ENCODE assay signal across 8 mouse cellular contexts in genomic region chr7:128612521-128613181, GRCm38 (mm10). TPM values are rescaled to one million over a fixed set of nuclear protein-coding genes. Genes with fewer than 3 reads are reported as not detected.
DNase-seq lines count a peak whose midpoint lies in the region; ATAC-seq and TF ChIP-seq lines count a peak whose summit lies in the region.

No protein-coding gene starts in this region.

- H3K36me3 ChIP-seq in heart, embryonic 11.5 days (ENCODE audit: control insufficient read depth, insufficient read depth, low read length): no peaks in the 10 kb centered on the region; the same call in 1 of the 2 replicates
- no peaks in the 10 kb centered on the region for H3K36me3 ChIP-seq in embryonic facial prominence, embryonic 12.5 days
- H3K36me3 ChIP-seq in kidney, adult 2 months (ENCODE audit: control insufficient read depth, insufficient read depth, low read length): no peaks in the 10 kb centered on the region; the same call in 1 of the 2 replicates
- no peaks in the 10 kb centered on the region for H3K36me3 ChIP-seq in midbrain, embryonic 12.5 days

- 68% methylated on average over 12 of the region's 12 CpGs for WGBS in heart, embryonic 11.5 days (ENCODE audit: insufficient replicate concordance)
- WGBS in embryonic facial prominence, embryonic 12.5 days: 78% methylated on average over 12 of the region's 12 CpGs
- 45% methylated on average over 12 of the region's 12 CpGs for WGBS in kidney, adult 2 months
- 85% methylated on average over 12 of the region's 12 CpGs for WGBS in midbrain, embryonic 12.5 days

- intact Hi-C loops in heart, postnatal 25 days (cut with DNase I): loop anchor here (5.0 kb wide), 1 partner anchor 90 kb away; the partner anchor contains the start of gene Bag3

- no peaks in the 10 kb centered on the region; the same call in 1 of the 2 replicates for H3K4me1 ChIP-seq in heart, embryonic 11.5 days (ENCODE audit: control insufficient read depth, insufficient read depth, low read length)
- H3K4me1 ChIP-seq in embryonic facial prominence, embryonic 12.5 days: peaks cover 5% of the 10 kb centered on the region; the same call in 1 of the 2 replicates
- H3K4me1 ChIP-seq in kidney, adult 2 months (ENCODE audit: control insufficient read depth, insufficient read depth, low read length): peaks cover 12% of the 10 kb centered on the region
- H3K4me1 ChIP-seq in midbrain, embryonic 12.5 days: peaks cover 12% of the 10 kb centered on the region; the same call in 1 of the 2 replicates

- peak overlapping the region; percentile 69; the same call in 1 of the 2 replicates for H3K4me3 ChIP-seq in heart, embryonic 11.5 days (ENCODE audit: low read depth, low read length)
- peak overlapping the region; percentile 82; the same call in 1 of the 2 replicates for H3K4me3 ChIP-seq in embryonic facial prominence, embryonic 12.5 days
- H3K4me3 ChIP-seq in kidney, adult 2 months (ENCODE audit: insufficient read depth, low read depth, low read length): peak overlapping the region; percentile 78
- H3K4me3 ChIP-seq in midbrain, embryonic 12.5 days: peak overlapping the region; percentile 78; the same call in 1 of the 2 replicates

- TF ChIP-seq CTCF in kidney, adult 2 months (conservative IDR thresholded peaks at IDR 0.05; ENCODE audit: insufficient read depth, insufficient read length, low read depth, low read length): no peak

- TF ChIP-seq POLR2A in kidney, adult 2 months (IDR thresholded peaks at IDR 0.05; ENCODE audit: low read depth, low read length): no peak

- H3K27me3 ChIP-seq in heart, embryonic 11.5 days (ENCODE audit: control insufficient read depth, insufficient read depth, low read length): no peaks in the 10 kb centered on the region
- no peaks in the 10 kb centered on the region for H3K27me3 ChIP-seq in embryonic facial prominence, embryonic 12.5 days
- H3K27me3 ChIP-seq in kidney, adult 2 months (replicated peaks; ENCODE audit: control insufficient read depth, insufficient read depth, low read length): no peaks in the 10 kb centered on the region
- peaks cover 10% of the 10 kb centered on the region; the same call in 1 of the 2 replicates for H3K27me3 ChIP-seq in midbrain, embryonic 12.5 days

- ATAC-seq in heart, embryonic 11.5 days (replicated peaks; ENCODE audit: insufficient number of reproducible peaks, low FRiP score, low TSS enrichment): no peak
- no peak for ATAC-seq in embryonic facial prominence, embryonic 12.5 days (ENCODE audit: insufficient number of reproducible peaks, insufficient read depth, low FRiP score, low TSS enrichment)
- no peak for ATAC-seq in midbrain, embryonic 12.5 days (ENCODE audit: low FRiP score, low read depth)
- ATAC-seq in inflammation-experienced regulatory T-cells, adult 6 months: no peak

- no peaks in the 10 kb centered on the region for H3K9me3 ChIP-seq in heart, embryonic 11.5 days (replicated peaks; ENCODE audit: control insufficient read depth, low read length)
- no peaks in the 10 kb centered on the region for H3K9me3 ChIP-seq in embryonic facial prominence, embryonic 12.5 days
- H3K9me3 ChIP-seq in midbrain, embryonic 12.5 days: no peaks in the 10 kb centered on the region

- no peak overlapping the region for H3K27ac ChIP-seq in heart, embryonic 11.5 days (ENCODE audit: low read depth, low read length)
- no peak overlapping the region for H3K27ac ChIP-seq in embryonic facial prominence, embryonic 12.5 days
- H3K27ac ChIP-seq in kidney, adult 2 months (ENCODE audit: insufficient read depth, low read depth, low read length): peak overlapping the region; percentile 98
- no peak overlapping the region for H3K27ac ChIP-seq in midbrain, embryonic 12.5 days (replicated peaks)

- H3K9ac ChIP-seq in heart, embryonic 11.5 days (ENCODE audit: low read depth, low read length): no peak overlapping the region
- H3K9ac ChIP-seq in embryonic facial prominence, embryonic 12.5 days: no peak overlapping the region
- no peak overlapping the region for H3K9ac ChIP-seq in midbrain, embryonic 12.5 days (replicated peaks)

- no peak for DNase-seq in heart, postnatal 25 days (ENCODE audit: low spot score)
- peak; percentile 76 for DNase-seq in kidney, adult 2 months
- no peak for DNase-seq in thymus, postnatal 4 days
- DNase-seq in retina, embryonic 14.5 days (ENCODE audit: low spot score): no peak

- H3K4me2 ChIP-seq in heart, embryonic 11.5 days: peak overlapping the region; percentile 73
- H3K4me2 ChIP-seq in embryonic facial prominence, embryonic 12.5 days (replicated peaks): peak overlapping the region; percentile 83
- H3K4me2 ChIP-seq in midbrain, embryonic 12.5 days (replicated peaks): peak overlapping the region; percentile 85

RNA-seq across cellular contexts. Expression of gene Inpp5f, which starts 1.5 kb away (rescaled TPM):
- 16.7 and 18.6 TPM in 2 replicates for polyA plus RNA-seq in heart, embryonic 11.5 days (2014; fragmentation: Nextera tagmentation; extraction: Ambion mirVana)
- 1 to 10 TPM; 5.1 to 5.8 TPM for total RNA-seq in heart, postnatal 25 days (2021)
- polyA plus RNA-seq in embryonic facial prominence, embryonic 12.5 days (2016; fragmentation: Nextera tagmentation; extraction: Ambion mirVana): 29.9 and 31.9 TPM in 2 replicates
- 14.6 TPM in 2 replicates for polyA plus RNA-seq in kidney, adult 2 months (2012; rRNA removed)
- 143 and 157 TPM in 2 replicates for polyA plus RNA-seq in midbrain, embryonic 12.5 days (2016; fragmentation: Nextera tagmentation; extraction: Ambion mirVana)
- polyA plus RNA-seq in inflammation-experienced regulatory T-cells, adult 6 months (2017; shearing (Covaris generic)): 10 to 100 TPM; 25.9 to 56.5 (median 44.2) TPM
